Comparison of ENCODE assay signal across 21 mouse cellular contexts in the genomic region with DNA sequence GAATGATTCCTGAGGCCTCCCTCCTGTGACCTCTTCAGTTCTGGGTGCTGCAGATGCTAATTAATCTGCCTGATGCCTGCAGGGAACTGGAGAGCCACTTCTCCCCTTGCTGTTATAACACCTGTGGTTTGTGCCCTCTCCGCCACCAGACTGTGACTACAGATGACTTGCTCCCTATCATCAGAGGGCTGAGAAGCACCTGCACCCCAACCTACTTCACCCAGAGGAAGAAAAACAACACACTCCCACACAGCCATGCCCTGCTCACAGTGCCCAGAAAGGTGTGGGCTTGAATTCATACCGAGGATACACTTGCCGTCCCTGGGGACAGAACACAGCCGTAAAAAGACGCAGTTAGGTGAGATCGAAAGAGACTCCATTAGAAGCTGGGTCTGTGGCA. TPM values are rescaled to one million over a fixed set of nuclear protein-coding genes. Genes with fewer than 3 reads are reported as not detected.
A peak's percentile ranks its signal among the peaks of the same experiment; 100 is the strongest.
DNase-seq lines count a peak whose midpoint lies in the region; ATAC-seq lines count a peak whose summit lies in the region.
"Had no signal": no experiment of that assay in that cellular context is flagged by ENCODE, and none has a peak within 500 bp of the region (broad histone marks: within the 10 kb centered on the region; RNA-seq: fewer than 3 reads in every experiment).

No protein-coding gene starts in this region.

- H3K36me3 ChIP-seq in neural tube, embryonic 15.5 days: no peaks in the 10 kb centered on the region
- no peaks in the 10 kb centered on the region for H3K36me3 ChIP-seq in heart, embryonic 12.5 days
- H3K36me3 ChIP-seq: hindbrain, embryonic 13.5 days had no signal

- H3K9ac ChIP-seq in neural tube, embryonic 15.5 days (replicated peaks): no peak overlapping the region; the same call in 1 of the 2 replicates
- H3K9ac ChIP-seq in heart, embryonic 12.5 days: no peak overlapping the region
- H3K9ac ChIP-seq: hindbrain, embryonic 13.5 days had no signal

- H3K4me3 ChIP-seq in neural tube, embryonic 15.5 days (replicated peaks): no peak overlapping the region
- no peak overlapping the region for H3K4me3 ChIP-seq in heart, embryonic 12.5 days
- H3K4me3 ChIP-seq: embryonic facial prominence, embryonic 10.5 days; erythroblast, embryonic 14.5 days; forebrain, embryonic 10.5 days; gastrocnemius, adult 2 months; hindbrain, embryonic 13.5 days had no signal

- H3K4me1 ChIP-seq in neural tube, embryonic 15.5 days: peaks cover 72% of the 10 kb centered on the region
- H3K4me1 ChIP-seq in heart, embryonic 12.5 days (replicated peaks): peaks cover 28% of the 10 kb centered on the region

- peak overlapping the region; percentile 3; the same call in 1 of the 2 replicates for H3K4me2 ChIP-seq in neural tube, embryonic 15.5 days
- H3K4me2 ChIP-seq in heart, embryonic 12.5 days: no peak overlapping the region
- H3K4me2 ChIP-seq: hindbrain, embryonic 13.5 days had no signal

- H3K27me3 ChIP-seq in neural tube, embryonic 15.5 days (replicated peaks): no peaks in the 10 kb centered on the region
- peaks cover 54% of the 10 kb centered on the region for H3K27me3 ChIP-seq in heart, embryonic 12.5 days (replicated peaks)
- H3K27me3 ChIP-seq: hindbrain, embryonic 13.5 days had no signal

- ATAC-seq in neural tube, embryonic 15.5 days (ENCODE audit: low FRiP score): no peak
- no peak for ATAC-seq in heart, embryonic 12.5 days (ENCODE audit: insufficient number of reproducible peaks, low FRiP score)
- ATAC-seq: CD4-positive, CD25-positive, alpha-beta regulatory T cell, adult 4 months; forebrain, embryonic 14.5 days; hindbrain, postnatal 0 days had no signal

- H3K9me3 ChIP-seq in neural tube, embryonic 15.5 days (replicated peaks): no peaks in the 10 kb centered on the region
- no peaks in the 10 kb centered on the region for H3K9me3 ChIP-seq in heart, embryonic 12.5 days (replicated peaks)
- H3K9me3 ChIP-seq: embryonic facial prominence, embryonic 10.5 days; forebrain, embryonic 10.5 days; hindbrain, embryonic 13.5 days had no signal

- intact Hi-C loops in heart, postnatal 36 days (cut with DNase I): no loop called here

- no peak overlapping the region for H3K27ac ChIP-seq in neural tube, embryonic 15.5 days (replicated peaks)
- no peak overlapping the region for H3K27ac ChIP-seq in heart, embryonic 12.5 days (ENCODE audit: poor library complexity, severe bottlenecking)
- H3K27ac ChIP-seq: embryonic facial prominence, embryonic 10.5 days; forebrain, embryonic 10.5 days; gastrocnemius, adult 2 months; hindbrain, embryonic 13.5 days; hindbrain, postnatal 0 days had no signal

- WGBS in neural tube, embryonic 15.5 days: 63% methylated on average over 6 of the region's 6 CpGs
- WGBS in heart, embryonic 12.5 days: 67% methylated on average over 6 of the region's 6 CpGs

- DNase-seq in spleen, postnatal 36 days (ENCODE audit: low spot score in 2 of 2): peak; percentile 59 to 61
- DNase-seq in spleen, adult 12 weeks (ENCODE audit: low spot score): no peak
- peak; percentile 46 to 49 for DNase-seq in B cell, adult 2 months
- DNase-seq in thymus, postnatal 4 days: peak; percentile 56
- DNase-seq in heart, postnatal 36 days: no peak
- DNase-seq: adrenal gland, postnatal 10 days; cerebellum, adult 2 months; cerebellum, postnatal 10 days; gastrocnemius, adult 2 months; gastrocnemius, postnatal 25 days; heart, postnatal 10 days had no signal

RNA-seq across cellular contexts. Expression of a gene that starts 5.2 kb away (rescaled TPM):
- polyA plus RNA-seq in neural tube, embryonic 15.5 days (2015; fragmentation: Nextera tagmentation; extraction: Ambion mirVana): 23.4 and 24.1 TPM in 2 replicates
- polyA plus RNA-seq in heart, embryonic 12.5 days (2016; fragmentation: Nextera tagmentation; extraction: Ambion mirVana): 1.5 and 1.9 TPM in 2 replicates
- under 1 TPM; 0.43 to 0.83 TPM for total RNA-seq in heart, postnatal 36 days (2021)
- total RNA-seq: MEL had no signal

RNA-seq across cellular contexts. Expression of a gene that starts 42.4 kb away (rescaled TPM):
- polyA plus RNA-seq in neural tube, embryonic 15.5 days (2015; fragmentation: Nextera tagmentation; extraction: Ambion mirVana): 62.1 and 63.9 TPM in 2 replicates
- 41.8 and 48.1 TPM in 2 replicates for polyA plus RNA-seq in heart, embryonic 12.5 days (2016; fragmentation: Nextera tagmentation; extraction: Ambion mirVana)
- 10 to 100 TPM; 15.2 to 20.5 TPM for total RNA-seq in heart, postnatal 36 days (2021)

Comparison
In these comparisons a context has a peak if more than half of its experiments do, and no peak if none do; other contexts are left out.
1. DNase-seq: peak in spleen, postnatal 36 days (2 of 2), B cell, adult 2 months (2 of 2) and thymus, postnatal 4 days (single experiment); none in spleen, adult 12 weeks (single experiment) and heart, postnatal 36 days (0 of 2).